Mouse (Mus musculus) megakaryocyte, adult 5-6 weeks (primary cell): ENCODE measurements around the gene Tipin. TPM values are rescaled to one million over a fixed set of nuclear protein-coding genes. Genes with fewer than 3 reads are reported as not detected.

Source experiments
- ATAC-seq: 2 replicates; pipeline ENCODE4 v1.8.0; 2016; ENCODE audit warnings: mild to moderate bottlenecking, inconsistent platforms; ENCODE audit not compliant: poor library complexity, severe bottlenecking
- total RNA-seq, 2 experiments: library from RNA; stranded (forward) in 1 of 2; stranded (reverse) in 1 of 2; fragments of 153-499, 151-499 nt in 1 of 2; fragments of 221-1000, 200-1000 nt in 1 of 2; gene quantifications; 2 replicates each; pipeline versions ENCODE4 v1.2.3 to v1.2.4; 2015 to 2017

The Tipin gene
- total RNA-seq (2015) (132 and 155 TPM in 2 replicates), total RNA-seq (2017) (163 and 193 TPM in 2 replicates)

- peak; percentile 98 for ATAC-seq
Observed at GRCm38 (mm10) chr9:64281105-64281780, at the start of gene Tipin. Gene Tipin (plus strand): TSS chr9:64281581.

DNA sequence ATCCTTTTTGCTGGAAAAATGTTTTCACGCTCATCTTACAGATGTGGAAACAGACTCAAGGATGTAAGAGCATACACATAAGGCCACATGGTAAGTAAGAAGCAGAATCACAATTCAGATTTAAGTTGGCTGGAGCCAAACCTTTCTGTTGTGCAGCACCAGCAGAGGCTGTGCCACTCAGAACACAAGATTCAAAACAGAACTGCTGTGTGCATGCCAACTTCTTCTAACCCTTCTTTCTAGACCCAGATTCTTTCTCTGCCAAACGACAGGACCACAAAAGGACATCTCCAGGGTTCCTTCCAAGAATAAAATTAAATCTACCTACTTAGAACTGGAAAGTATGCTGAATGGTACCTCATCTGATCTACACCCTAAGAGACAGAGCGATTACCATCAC, 49.7 kb upstream of the Tipin start:
- ATAC-seq, result no peak

DNA sequence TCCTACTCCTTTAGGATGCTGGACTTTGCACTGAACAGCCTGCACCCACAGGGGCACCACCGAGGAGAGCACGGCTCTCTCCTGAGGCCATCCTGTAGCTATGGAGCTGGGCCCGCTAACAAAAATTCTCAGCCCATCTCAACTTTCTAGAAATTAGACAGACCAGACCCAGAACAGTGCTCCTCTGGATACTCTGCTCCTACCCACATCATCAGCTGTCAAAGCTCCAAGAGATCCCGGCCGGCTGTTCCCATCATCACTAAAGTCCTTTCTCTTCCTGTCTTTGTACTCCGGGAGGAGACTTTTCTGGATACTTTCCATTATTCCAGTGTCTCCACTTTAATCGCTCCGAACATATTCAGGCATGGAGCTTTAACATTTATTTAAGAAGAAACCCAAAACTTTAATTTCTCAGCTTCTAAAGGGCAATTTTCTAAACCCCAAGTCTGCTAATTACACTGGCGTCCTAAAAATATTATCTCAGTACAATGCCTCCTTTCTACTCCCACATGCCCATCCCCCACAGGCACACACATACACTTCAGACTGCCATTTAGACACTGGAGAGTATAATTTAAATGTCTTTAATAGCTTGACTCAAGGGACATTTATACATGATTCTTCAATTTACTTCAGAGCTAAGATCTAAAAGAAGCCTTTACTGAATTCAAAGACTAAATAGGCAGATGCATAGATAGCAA, 49.0 kb upstream of the Tipin start:
- ATAC-seq, result no peak

DNA sequence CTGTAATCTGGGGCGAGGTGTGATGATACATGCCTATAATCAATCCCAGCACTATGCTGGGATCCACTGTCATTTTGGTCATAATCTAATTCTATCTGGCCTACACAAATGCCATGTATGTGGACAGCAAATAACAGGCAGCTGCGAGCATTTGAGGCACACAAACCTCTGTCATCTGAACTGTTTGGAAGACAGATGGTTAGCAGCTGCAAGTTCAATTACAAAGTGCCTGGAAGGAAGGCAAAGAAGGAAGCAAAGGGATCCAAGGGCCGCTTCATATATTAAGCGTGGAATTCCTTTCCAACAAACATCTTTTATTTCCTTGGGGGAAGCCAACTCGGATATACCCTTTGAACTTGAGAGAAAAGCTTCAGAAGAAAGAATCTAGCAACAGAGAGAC, 47.7 kb upstream of the Tipin start:
- ATAC-seq, result no peak

DNA sequence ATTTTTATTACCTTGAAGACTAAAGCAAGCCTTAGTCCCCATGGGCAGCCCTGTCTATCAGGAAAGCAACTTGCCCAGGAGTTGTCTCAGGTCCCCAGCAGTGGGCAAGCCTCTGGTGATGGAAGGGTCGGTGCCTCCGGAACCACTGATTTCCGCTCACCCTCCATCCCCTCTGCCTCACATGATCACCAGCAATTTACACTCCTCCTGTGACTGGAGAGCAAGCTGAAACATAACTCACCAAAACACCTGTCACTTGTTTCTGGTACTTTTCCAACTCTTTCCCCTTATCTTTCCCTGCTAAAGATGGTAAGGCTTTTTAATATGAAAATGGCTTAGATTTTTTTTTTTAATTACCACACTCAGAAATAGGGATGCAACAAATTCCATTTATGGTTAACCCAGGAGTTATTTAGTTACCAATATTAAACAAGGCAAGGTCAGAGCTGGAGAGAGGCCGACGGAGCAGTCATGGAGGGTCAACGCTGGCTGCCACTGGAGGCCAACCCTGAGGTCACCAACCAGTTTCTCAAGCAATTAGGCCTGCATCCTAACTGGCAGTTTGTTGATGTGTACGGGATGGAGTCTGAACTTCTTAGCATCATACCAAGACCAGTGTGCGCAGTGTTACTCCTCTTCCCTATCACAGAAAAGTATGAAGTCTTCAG, 46.5 kb upstream of the Tipin start, which contains the start of gene Uchl4:
Gene Uchl4 (plus strand): TSS at position 434 of the 668 bp plus-strand sequence.
- ATAC-seq, result no peak

- ATAC-seq, result no peak
Observed at GRCm38 (mm10) chr9:64236056-64236455, 45.3 kb upstream of the Tipin start.

DNA sequence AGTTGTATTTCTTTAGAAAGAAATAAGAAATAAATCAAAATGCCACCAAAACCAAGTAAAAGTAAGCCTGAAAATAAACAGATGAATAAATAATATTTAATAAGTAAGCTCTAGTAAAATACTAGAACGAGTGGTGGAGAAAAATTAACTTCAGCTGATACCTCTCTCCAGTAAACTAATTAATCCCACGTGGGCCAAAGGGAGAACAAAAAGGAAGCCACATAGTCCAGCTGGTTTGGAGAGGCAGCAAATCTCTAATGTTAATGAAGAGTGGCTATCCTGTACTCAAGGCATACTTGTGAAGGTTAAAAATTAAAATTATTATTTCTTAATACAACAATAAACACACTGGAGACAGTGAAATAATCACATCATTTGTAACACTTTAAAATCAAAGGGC, 41.3 kb upstream of the Tipin start:
- ATAC-seq, result no peak

DNA sequence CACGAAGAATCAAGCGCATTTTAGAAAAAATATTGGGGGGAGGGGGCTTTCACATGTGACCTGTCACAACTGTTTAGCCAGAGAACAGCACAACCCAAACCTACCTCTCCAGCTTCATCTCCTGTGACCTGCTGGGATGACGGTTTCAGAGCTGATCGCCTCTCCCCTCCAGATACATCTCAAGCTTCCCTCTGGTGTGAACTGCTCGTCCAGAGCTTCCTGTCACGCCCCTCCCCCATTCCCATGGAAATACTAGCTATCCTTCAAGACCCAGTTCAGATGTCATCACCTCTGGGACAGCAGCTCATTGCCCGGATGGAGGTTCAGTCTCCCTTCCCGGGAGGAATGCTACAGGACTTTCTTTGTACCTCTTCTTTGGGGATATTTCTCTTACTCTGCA, 40.7 kb upstream of the Tipin start:
- ATAC-seq, result no peak

GRCm38 (mm10) chr9:64242381-64242831, 39.0 kb upstream of the Tipin start:
- peak; percentile 91 for ATAC-seq

DNA sequence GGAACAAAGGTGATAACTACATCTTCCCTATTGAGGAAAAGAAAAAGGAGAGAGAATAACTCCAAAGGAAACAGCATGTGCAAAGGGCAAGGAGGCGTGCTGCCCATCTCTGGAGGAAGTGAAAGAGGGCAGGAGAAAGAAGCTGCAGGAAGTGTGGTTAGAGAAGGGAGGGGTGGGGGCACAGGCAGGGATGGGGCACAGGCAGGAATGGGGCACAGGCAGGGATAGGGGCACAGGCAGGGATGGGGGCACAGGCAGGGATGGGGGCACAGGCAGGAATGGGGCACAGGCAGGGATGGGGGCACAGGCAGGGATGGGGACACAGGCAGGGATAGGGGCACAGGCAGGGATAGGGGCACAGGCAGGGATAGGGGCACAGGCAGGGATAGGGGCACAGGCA, 32.0 kb upstream of the Tipin start:
- ATAC-seq, result peak; percentile 25; the same call in 1 of the 2 replicates

GRCm38 (mm10) chr9:64250111-64250730, 31.2 kb upstream of the Tipin start:
- ATAC-seq, result no peak

DNA sequence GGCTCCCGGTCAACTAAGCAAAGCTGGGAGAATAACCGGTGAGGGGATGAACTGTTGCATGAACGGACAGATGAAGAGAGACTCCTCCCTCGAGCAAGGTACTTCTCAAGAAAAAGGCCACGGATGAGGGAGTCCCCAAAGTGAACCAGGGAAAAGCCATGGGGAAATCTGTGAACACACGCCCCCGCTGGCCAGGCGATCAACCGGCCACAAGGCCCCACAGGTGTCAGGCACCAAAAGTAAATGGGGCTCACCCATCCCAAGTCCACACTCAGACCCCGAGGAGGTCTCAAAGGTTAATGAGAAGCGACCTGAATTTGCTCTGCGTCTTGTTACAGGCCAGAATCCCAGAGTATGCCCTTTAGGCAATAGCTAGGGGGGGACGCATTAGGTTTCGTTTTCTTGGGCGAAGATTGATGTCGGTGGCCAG, 28.8 kb upstream of the Tipin start:
- ATAC-seq, result no peak

- peak; percentile 96 for ATAC-seq
Observed at GRCm38 (mm10) chr9:64253021-64253904, 28.1 kb upstream of the Tipin start, which contains the start of gene Map2k1. Gene Map2k1 (minus strand): TSS chr9:64253631.

DNA sequence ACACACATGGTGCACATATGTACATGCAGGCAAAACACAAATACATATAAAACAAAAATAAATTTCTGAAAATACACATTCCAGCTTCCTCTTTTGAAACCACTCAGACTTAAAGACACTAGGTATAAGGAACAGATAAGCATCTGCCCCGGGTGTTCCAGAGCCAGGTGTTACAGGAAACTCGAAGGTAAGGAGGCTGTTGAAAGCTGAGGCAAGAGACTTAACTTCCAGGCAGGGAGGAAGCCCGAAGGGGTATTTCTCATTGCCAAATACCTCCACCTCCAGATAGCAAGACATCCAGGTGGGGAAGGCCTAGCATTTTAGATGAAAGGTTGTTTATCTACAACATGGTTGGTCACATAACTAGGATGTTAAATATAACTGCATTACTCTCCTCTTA, 26.0 kb upstream of the Tipin start:
- ATAC-seq, result no peak

DNA sequence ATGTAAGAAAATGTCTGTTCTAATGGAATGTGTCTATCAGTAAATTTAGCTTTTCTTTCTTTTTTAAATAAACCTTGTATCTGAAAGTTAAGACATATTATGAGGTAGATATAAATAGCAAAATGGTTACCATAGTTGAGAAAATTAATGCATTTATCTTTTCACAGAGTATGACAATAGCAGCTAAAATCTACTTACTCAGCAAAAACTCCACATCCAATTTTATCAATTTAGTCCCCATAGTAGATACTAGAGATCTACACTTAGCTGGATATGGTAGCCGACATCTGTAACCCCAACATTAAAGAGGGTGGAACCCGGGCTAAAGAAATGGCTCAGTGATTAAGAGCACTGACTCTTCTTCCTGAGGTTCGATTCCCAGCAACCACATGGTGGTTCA, 25.2 kb upstream of the Tipin start:
- no peak for ATAC-seq

DNA sequence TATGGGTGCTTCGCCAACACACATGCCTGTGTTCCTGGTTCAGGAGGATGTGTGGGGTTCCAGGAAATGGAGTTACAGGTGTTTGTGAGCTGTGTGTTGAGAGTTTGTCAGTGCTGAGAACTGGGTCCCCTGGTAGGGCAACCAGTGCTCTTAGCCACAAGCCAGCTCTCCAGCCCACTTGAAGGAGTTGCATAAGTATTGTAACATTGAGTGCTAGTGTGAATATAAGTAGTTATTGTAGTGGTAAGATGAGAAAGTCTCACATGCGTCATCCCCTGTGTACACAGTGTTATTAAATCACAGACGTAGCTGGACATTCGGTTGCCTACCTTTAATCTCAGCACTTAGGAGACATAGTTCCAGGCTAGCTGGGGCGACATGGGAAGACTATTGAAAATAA, 21.5 kb upstream of the Tipin start:
- no peak for ATAC-seq

DNA sequence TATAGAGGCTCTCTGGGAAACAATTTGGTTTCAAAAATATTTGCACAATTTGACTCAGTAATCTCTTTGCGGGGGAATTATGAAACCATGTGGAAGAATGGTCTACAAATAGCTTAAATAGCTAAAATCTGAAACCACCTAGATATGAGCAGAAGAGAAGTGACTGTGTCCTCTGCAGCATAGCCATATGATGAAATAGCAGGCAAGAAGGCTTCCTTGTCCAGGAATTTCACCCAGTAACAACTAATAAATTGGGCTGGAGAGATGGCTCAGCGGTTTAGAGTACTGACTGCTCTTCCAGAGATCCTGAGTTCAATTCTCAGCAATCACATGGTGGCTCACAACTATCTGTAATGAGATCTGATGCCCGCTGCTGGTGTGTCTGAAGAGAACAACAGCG, 20.4 kb upstream of the Tipin start:
- ATAC-seq, result no peak

GRCm38 (mm10) chr9:64264813-64265212, 16.6 kb upstream of the Tipin start:
- no peak for ATAC-seq

DNA sequence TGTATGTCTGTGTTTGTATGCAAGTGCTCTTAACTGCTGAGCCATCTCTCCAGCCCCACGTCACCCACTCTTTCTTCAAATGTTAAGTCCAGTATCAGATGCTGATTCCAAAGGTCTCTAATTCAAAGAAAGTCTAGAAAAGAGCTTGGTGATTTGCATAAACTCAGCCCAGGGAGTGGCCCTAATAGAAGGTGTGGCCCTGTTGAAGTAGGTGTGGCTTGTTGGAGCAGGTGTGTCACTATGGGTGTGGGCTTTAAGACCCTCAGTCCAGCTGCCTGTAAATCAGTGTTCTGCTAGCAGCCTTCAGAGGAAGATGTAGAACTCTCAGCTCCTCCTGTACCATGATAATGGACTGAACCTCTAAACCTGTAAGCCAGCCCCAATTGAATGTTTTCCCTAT, 14.2 kb upstream of the Tipin start:
- no peak for ATAC-seq

- no peak for ATAC-seq
Observed at GRCm38 (mm10) chr9:64268196-64268595, 13.2 kb upstream of the Tipin start.
